Mouse (Mus musculus) MEL (cell line): ENCODE measurements around the gene Bud31.

Experiments
- CTCF ChIP-seq, 3 experiments: IDR thresholded peaks in 2 of 3; conservative IDR thresholded peaks in 1 of 3; 2 replicates each; pipeline ENCODE4 v1.5.1; 2011 to 2012; ENCODE audit warnings: low read length in 3 of 3, low read depth in 2 of 3, mild to moderate bottlenecking in 2 of 3, improper control_type of control experiment in 1 of 3, inconsistent platforms in 1 of 3, mixed read lengths in 1 of 3, moderate library complexity in 1 of 3; ENCODE audit not compliant: control insufficient read depth in 1 of 3, insufficient read depth in 1 of 3, poor library complexity in 1 of 3, severe bottlenecking in 1 of 3
- EP300 ChIP-seq, 2 experiments: IDR thresholded peaks; 2 replicates each; pipeline ENCODE4 v1.6.1; 2011; ENCODE audit warnings: improper control_type of control experiment in 2 of 2, low read length in 2 of 2, low read depth in 1 of 2, mild to moderate bottlenecking in 1 of 2
- GABPA ChIP-seq: IDR thresholded peaks from 2 replicates; pipeline ENCODE4 v1.6.1; 2012; ENCODE audit warnings: low read depth, mild to moderate bottlenecking, inconsistent platforms, low read length, improper control_type of control experiment, moderate library complexity
- KAT2A ChIP-seq: conservative IDR thresholded peaks from 2 replicates; pipeline ENCODE4 v1.6.1; 2012; ENCODE audit warnings: low read depth, low read length, improper control_type of control experiment, inconsistent platforms
- MAFK ChIP-seq: IDR thresholded peaks from 2 replicates; pipeline ENCODE4 v1.6.1; 2011; ENCODE audit warnings: low read depth, mild to moderate bottlenecking, low read length, improper control_type of control experiment, borderline replicate concordance
- MAX ChIP-seq: IDR thresholded peaks from 2 replicates; pipeline ENCODE4 v1.6.1; 2011; ENCODE audit warnings: low read length, improper control_type of control experiment
- MYC ChIP-seq: IDR thresholded peaks from 2 replicates; pipeline ENCODE4 v1.6.1; 2011; ENCODE audit warnings: low read depth, mild to moderate bottlenecking, low read length, improper control_type of control experiment, moderate library complexity
- POLR2A ChIP-seq, 2 experiments: IDR thresholded peaks; 2 replicates each; pipeline ENCODE4 v1.6.1; 2011 to 2012; ENCODE audit warnings: low read length in 2 of 2, mild to moderate bottlenecking in 2 of 2, control low read depth in 1 of 2, improper control_type of control experiment in 1 of 2, low read depth in 1 of 2, moderate library complexity in 1 of 2; ENCODE audit not compliant: control insufficient read depth in 1 of 2, insufficient read depth in 1 of 2, poor library complexity in 1 of 2
- USF1 ChIP-seq: IDR thresholded peaks from 2 replicates; pipeline ENCODE4 v1.6.1; 2014; ENCODE audit warnings: low read depth, mild to moderate bottlenecking, inconsistent platforms, low read length, improper control_type of control experiment, moderate library complexity

GRCm38 (mm10) chr5:145113416-145113815 is 26.7 kb upstream of the Bud31 start:
- TF ChIP-seq MAFK (no peak), KAT2A (no peak), EP300 (IDR thresholded peaks at IDR 0.05; ENCODE audit: low read depth in 1 of 2, low read length in 2 of 2) (no peak), CTCF (IDR thresholded peaks at IDR 0.05 in 2 of 3, conservative IDR thresholded peaks at IDR 0.05 in 1 of 3; ENCODE audit: control insufficient read depth in 1 of 3, insufficient read depth in 1 of 3, low read depth in 2 of 3, low read length in 3 of 3, poor library complexity in 1 of 3, severe bottlenecking in 1 of 3) (no peak), MYC (no peak), MAX (no peak), USF1 (no peak), POLR2A (IDR thresholded peaks at IDR 0.05; ENCODE audit: control insufficient read depth in 1 of 2, insufficient read depth in 1 of 2, low read depth in 1 of 2, low read length in 2 of 2, poor library complexity in 1 of 2) (no peak), GABPA (no peak)
